Mouse (Mus musculus): ENCODE results near the gene Cartpt.

DNA sequence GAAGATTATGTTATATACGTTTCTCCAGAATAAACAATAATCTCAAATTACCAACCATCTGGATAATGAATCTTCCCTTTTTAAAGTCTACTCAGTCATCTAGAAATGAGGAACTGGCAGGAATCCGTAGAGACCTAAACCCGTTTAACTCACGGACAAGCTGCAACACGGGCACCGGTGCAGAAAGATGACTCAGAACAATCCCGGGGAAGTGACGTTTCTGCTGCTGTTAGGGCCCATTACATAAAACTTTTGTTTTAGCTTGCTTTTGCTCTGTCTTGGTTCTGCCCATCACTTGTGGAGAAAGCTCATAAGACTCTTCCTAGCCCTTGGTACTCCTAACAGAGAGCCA, 38.4 kb upstream of the Cartpt start:
- no peak for TF ChIP-seq CTCF (IDR thresholded peaks at IDR 0.05; ENCODE audit: low read depth)
- no peak for TF ChIP-seq EP300 (optimal IDR thresholded peaks at IDR 0.05)
